Mouse (Mus musculus): ENCODE data around the gene Dlg1. TPM values are rescaled to one million over a fixed set of nuclear protein-coding genes. Genes with fewer than 3 reads are reported as not detected.

Gene Dlg1
- total RNA-seq, 2 experiments from 2014 or later, result 88.2 to 95.2 TPM

GRCm38 (mm10) chr16:31898546-31899326 is 235.5 kb downstream of the Dlg1 start:
- peak; percentile 65 to 88 for DNase-seq (ENCODE audit: low spot score in 2 of 2)

GRCm38 (mm10) chr16:31901886-31902285 is 238.6 kb downstream of the Dlg1 start:
- no peak for DNase-seq (ENCODE audit: low spot score in 2 of 2)

DNA sequence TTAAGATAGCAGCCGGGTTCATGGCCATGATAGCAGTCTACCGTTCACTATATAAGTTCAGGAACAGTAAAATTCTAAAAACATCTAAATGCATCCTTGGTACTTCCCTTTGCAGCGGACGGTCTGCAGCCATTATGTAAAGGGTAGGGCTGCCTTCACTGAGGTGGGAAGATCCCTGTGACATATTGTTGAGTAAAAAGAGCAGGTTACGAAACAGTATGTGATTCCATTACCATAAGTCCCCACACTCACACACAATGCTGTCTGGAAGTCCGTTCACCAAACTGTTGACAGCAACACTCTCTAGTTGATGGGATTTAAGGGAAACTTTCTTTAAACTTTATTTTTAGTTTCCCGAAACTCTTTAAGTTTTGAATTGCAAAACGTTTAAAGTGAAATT is 240.0 kb downstream of the Dlg1 start:
- DNase-seq (ENCODE audit: low spot score in 2 of 2), result no peak

DNA sequence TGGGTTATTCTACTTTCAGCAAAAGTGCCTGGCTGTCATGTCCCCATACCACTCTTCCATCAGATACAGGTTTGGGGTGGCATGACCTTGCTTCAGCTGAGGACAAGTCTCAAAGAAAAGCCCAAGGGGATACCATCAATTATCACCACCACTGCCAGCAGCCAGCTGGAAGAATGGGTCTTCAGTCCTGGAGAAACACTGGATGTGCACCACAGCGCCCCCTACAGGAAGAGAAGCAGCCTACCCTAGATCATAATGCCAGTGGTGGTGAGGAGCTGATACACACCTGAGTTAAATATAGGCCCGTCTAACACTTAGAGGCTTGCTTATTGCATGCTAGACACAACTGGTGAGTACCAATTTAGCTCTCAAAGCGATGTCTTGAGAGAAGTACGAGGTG is 242.1 kb downstream of the Dlg1 start:
- no peak for DNase-seq (ENCODE audit: low spot score in 2 of 2)

DNA sequence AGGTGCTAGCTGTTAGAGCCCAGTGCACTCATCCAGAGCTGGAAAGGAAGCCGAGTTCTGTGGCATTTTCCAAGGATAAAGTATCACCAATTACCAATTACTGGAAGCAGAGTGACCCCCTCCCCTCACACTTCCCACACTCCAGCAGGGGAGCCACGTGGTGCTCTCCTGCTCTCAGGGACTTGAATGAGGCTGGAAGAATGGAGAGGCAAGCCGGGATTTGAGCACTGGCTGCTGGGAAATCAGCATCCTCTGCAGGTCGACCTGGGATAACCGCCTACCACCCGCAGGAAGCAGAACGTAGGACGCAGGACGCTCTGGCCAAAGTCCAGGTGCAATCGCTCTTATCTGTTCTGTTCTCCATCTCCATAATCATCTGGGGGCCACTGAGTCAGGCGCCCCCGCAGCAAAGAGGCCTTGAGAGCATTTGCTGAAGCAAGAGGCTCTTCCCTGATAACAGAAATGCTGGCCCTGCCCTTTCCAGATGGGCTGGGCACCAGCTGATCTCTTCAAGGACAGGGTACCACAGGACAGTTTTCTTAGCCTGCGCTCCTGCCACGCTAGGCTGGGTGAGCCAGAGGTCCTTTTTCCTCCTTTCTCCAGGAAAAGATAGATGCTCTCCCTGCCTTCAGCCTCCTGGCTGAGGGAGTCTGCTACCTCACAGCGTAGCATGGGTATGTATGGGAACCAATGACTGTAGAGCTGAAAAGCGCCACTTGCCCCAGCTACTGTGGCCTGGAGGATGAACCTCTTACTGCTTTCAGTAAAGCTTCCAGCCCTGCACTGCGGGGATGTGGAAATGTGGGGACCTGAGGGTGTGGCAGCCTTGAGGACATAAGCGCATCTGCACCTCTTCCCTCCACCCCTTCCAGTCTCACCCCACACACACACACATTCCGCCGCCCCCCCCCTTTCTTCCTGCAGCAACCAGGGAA is 242.9 kb downstream of the Dlg1 start:
- DNase-seq (ENCODE audit: low spot score in 2 of 2), result no peak

GRCm38 (mm10) chr16:31906896-31907295 is 243.7 kb downstream of the Dlg1 start:
- DNase-seq (ENCODE audit: low spot score in 2 of 2), result no peak

DNA sequence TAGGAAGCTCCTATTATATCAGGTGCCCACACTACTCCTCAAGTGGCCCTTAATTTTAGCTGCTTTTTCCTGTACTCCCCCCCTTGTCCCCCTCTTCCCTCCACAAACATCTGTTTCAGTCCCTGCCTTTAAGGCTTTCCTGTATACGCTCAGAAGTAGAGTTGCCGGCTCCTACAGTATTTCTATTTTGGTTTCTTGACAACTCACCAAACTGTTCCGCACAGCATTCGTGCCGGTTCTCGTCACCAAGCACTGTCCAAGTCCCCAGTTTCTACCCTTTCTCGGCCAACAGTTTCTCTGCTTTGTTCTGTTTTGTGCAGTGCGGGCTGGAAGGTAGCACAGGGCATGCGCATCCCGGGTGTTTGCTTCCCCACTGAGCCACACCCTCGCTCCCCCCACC is 245.7 kb downstream of the Dlg1 start:
- peak in 1 of 2 experiments; percentile 42 for DNase-seq (ENCODE audit: low spot score in 2 of 2)

GRCm38 (mm10) chr16:31910281-31910847 is 247.1 kb downstream of the Dlg1 start:
- no peak for DNase-seq (ENCODE audit: low spot score in 2 of 2)

DNA sequence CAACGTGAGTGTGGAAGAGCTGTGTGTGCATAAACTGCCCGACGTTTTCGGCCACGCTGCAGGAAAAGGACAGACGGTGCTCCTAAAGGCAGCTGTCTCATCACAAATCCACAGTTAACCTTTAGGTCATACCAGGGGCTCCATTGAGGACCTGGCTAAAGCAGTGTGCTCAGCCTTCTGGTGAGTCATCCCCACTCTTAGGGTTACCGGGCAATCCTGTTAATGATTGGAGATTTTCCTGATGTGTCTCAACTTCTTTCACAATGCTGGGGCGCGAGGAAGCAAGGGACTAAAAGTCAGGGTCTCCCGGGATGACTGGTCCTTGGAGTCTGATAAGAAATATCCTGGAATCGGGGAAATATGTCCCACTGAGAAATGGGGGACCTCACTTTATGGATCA is 254.5 kb downstream of the Dlg1 start:
- no peak for DNase-seq (ENCODE audit: low spot score in 2 of 2)

GRCm38 (mm10) chr16:31918248-31918724 is 255.0 kb downstream of the Dlg1 start:
- DNase-seq (ENCODE audit: low spot score in 2 of 2), result peak; percentile 78 to 96

DNA sequence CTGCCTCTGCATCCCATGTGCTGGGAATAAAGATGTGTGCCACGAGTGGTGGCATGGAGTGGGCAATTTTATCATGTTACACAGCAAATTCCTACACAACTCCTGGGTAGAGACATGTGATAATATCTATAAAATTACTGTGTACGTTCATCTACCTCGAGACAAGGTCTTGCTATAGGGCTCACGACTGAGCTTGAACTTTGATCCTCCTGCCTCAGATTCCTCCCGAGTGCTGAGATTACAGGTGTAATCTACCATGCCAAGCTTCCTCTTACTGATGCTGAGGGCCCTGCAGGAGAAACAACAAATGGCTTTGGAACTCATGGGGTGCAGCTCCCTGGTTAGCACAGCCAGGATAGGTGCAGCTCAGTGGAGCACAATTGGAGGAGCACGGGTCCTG is 261.1 kb downstream of the Dlg1 start:
- DNase-seq (ENCODE audit: low spot score in 2 of 2), result no peak

Other genes starting within 250 kb of the Dlg1 start
- 100 to 1,000 TPM in 1 of 2 experiments, 10 to 100 TPM in 1; 90.0 to 103 TPM for gene Bdh1, start 241.2 kb upstream of the Dlg1 start, total RNA-seq (2021)
- gene Meltf, start 215.4 kb downstream of the Dlg1 start, total RNA-seq (2021), result under 1 TPM; 0.08 to 0.22 TPM